Mouse (Mus musculus): ENCODE results near the gene Gpr132. TPM values are rescaled to one million over a fixed set of nuclear protein-coding genes. Genes with fewer than 3 reads are reported as not detected.

Gpr132 gene
- 0.09 and 0.13 TPM in 2 replicates for polyA plus RNA-seq (2015; fragmentation: Nextera tagmentation; extraction: Ambion mirVana)

GRCm38 (mm10) chr12:112868178-112869087 lies at the start of gene Gpr132:
Gene Gpr132, minus strand, starts transcription at chr12:112868228.

GRCm38 (mm10) chr12:112829244-112829864 lies 38.7 kb downstream of the Gpr132 start, which contains the start of gene Cdca4:
Gene Cdca4, minus strand, starts transcription at chr12:112829423.

GRCm38 (mm10) chr12:112808587-112809364 lies 59.3 kb downstream of the Gpr132 start, which contains the start of gene Clba1:
Gene Clba1, plus strand, starts transcription at chr12:112808937.

DNA sequence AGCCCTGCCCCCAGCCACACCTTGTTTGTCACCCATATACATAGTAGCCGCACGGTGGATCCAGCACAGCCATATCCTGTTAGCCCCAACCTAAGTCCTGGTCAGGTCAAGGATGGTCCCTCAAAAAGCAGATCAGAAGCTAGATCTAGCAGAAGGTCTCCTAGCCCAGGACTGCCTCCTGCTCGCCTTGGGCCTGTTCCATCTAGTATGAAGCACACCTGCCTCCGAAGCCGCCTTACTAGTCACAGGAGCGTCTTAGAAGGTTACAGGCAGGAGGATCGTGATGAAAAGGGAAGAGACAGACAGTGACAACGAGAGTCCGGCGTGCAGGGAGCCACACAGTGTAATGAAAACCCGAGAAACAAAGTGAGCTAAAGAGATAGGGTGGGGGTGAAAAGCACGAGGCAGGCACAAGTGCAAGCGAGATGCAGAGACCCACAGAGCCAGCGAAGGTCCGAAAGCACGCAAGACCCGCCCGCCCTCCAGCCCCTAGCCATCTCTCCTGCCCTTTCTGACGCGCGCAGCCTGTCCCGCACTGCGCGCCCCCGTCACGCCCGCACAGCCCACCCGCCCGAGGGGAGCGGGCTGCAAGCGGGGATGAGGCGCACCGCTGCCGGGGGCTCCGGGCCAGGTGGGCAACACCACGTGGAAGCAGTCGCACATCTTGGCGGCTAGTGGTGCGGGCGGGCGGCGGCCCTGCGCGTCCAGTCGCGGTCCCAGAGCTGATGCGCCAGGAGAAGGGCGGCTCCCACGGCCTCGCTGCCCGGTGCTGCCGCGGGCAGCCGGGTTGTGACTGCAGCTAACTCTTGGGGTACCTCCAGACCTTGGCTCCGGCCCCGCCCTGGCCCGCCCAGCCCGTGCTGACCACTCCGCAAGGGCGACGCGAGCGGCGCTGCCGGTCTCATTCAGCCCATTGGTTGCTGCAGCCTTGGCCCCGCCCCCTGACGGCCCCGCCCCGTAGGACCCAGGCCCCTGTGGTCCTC lies 65.9 kb downstream of the Gpr132 start, which contains the start of gene Ahnak2:
Gene Ahnak2, minus strand, starts transcription at position 794 of the 983 bp plus-strand sequence.

Other genes starting within 250 kb of the Gpr132 start
- gene Adssl1, start 248.2 kb downstream of the Gpr132 start, polyA plus RNA-seq (2015; fragmentation: Nextera tagmentation; extraction: Ambion mirVana): 273 and 281 TPM in 2 replicates
- 70.6 and 72.1 TPM in 2 replicates for gene Siva1, start 223.5 kb downstream of the Gpr132 start, polyA plus RNA-seq (2015; fragmentation: Nextera tagmentation; extraction: Ambion mirVana)
- gene Akt1, start 193.3 kb downstream of the Gpr132 start, polyA plus RNA-seq (2015; fragmentation: Nextera tagmentation; extraction: Ambion mirVana): 80.8 and 86.8 TPM in 2 replicates
- gene Zbtb42, start 189.4 kb downstream of the Gpr132 start, polyA plus RNA-seq (2015; fragmentation: Nextera tagmentation; extraction: Ambion mirVana): 3.2 and 3.6 TPM in 2 replicates
- gene Cep170b, start 147.8 kb downstream of the Gpr132 start, polyA plus RNA-seq (2015; fragmentation: Nextera tagmentation; extraction: Ambion mirVana): 2.1 and 2.3 TPM in 2 replicates
- gene Pld4, start 107.6 kb downstream of the Gpr132 start, polyA plus RNA-seq (2015; fragmentation: Nextera tagmentation; extraction: Ambion mirVana): 14.3 and 15.0 TPM in 2 replicates
- gene Ahnak2, start 65.6 kb downstream of the Gpr132 start, polyA plus RNA-seq (2015; fragmentation: Nextera tagmentation; extraction: Ambion mirVana): 3.0 and 4.7 TPM in 2 replicates
- 0.79 and 1.7 TPM in 2 replicates for gene Clba1, start 59.3 kb downstream of the Gpr132 start, polyA plus RNA-seq (2015; fragmentation: Nextera tagmentation; extraction: Ambion mirVana)
- gene Cdca4, start 38.8 kb downstream of the Gpr132 start, polyA plus RNA-seq (2015; fragmentation: Nextera tagmentation; extraction: Ambion mirVana): 18.6 and 22.2 TPM in 2 replicates
- 9.8 and 12.6 TPM in 2 replicates for gene Jag2, start 61.5 kb upstream of the Gpr132 start, polyA plus RNA-seq (2015; fragmentation: Nextera tagmentation; extraction: Ambion mirVana)
- 53.9 and 60.7 TPM in 2 replicates for gene Nudt14, start 73.9 kb upstream of the Gpr132 start, polyA plus RNA-seq (2015; fragmentation: Nextera tagmentation; extraction: Ambion mirVana)
- 17.0 and 18.0 TPM in 2 replicates for gene Btbd6, start 108.3 kb upstream of the Gpr132 start, polyA plus RNA-seq (2015; fragmentation: Nextera tagmentation; extraction: Ambion mirVana)
- gene Brf1, start 132.5 kb upstream of the Gpr132 start, polyA plus RNA-seq (2015; fragmentation: Nextera tagmentation; extraction: Ambion mirVana): 33.7 and 39.6 TPM in 2 replicates
- 14.8 and 16.7 TPM in 2 replicates for gene Pacs2, start 146.3 kb upstream of the Gpr132 start, polyA plus RNA-seq (2015; fragmentation: Nextera tagmentation; extraction: Ambion mirVana)
- gene Tex22, start 206.3 kb upstream of the Gpr132 start, polyA plus RNA-seq (2015; fragmentation: Nextera tagmentation; extraction: Ambion mirVana): not detected in 2 replicates
- 6.5 and 6.8 TPM in 2 replicates for gene Mta1, start 230.1 kb upstream of the Gpr132 start, polyA plus RNA-seq (2015; fragmentation: Nextera tagmentation; extraction: Ambion mirVana)

Measured in skeletal muscle tissue, postnatal 0 days (tissue).